Mouse (Mus musculus) midbrain, embryonic 11.5 days (tissue): ENCODE measurements around the gene Hps4. TPM values are rescaled to one million over a fixed set of nuclear protein-coding genes. Genes with fewer than 3 reads are reported as not detected.

ENCODE experiments used
- ATAC-seq: fragments of 200-750 bp; cut with Nextera tagmentation; 2 replicates; pipeline ENCODE4 v1.8.0; 2017; ENCODE audit warnings: moderate TSS enrichment, moderate library complexity; ENCODE audit not compliant: low FRiP score
- DNase-seq: peaks from one replicate; pipeline ENCODE4 v3.0.0; 2015; ENCODE audit warnings: low spot score; ENCODE audit errors: missing footprints
- H3K27ac ChIP-seq: fragments of 300-500 bp; sonication (generic); 2 replicates; pipeline ENCODE4 v1.5.1; 2014; ENCODE audit warnings: low read depth, low read length
- H3K27me3 ChIP-seq: fragments of 300-500 bp; sonication (generic); 2 replicates; pipeline ENCODE4 v1.6.1; 2014; ENCODE audit warnings: mild to moderate bottlenecking, low read length, moderate library complexity, mixed read lengths; ENCODE audit not compliant: control insufficient read depth, insufficient read depth
- H3K36me3 ChIP-seq: fragments of 300-500 bp; sonication (generic); 2 replicates; pipeline ENCODE4 v1.6.1; 2014; ENCODE audit warnings: mild to moderate bottlenecking, low read length, moderate library complexity, mixed read lengths; ENCODE audit not compliant: control insufficient read depth, insufficient read depth
- H3K4me1 ChIP-seq: fragments of 300-500 bp; sonication (generic); 2 replicates; pipeline ENCODE4 v1.6.1; 2014; ENCODE audit warnings: low read length; ENCODE audit not compliant: control insufficient read depth, insufficient read depth
- H3K4me2 ChIP-seq: fragments of 300-500 bp; sonication (generic); 2 replicates; pipeline ENCODE4 v1.6.1; 2014; ENCODE audit warnings: mild to moderate bottlenecking, moderate library complexity
- H3K4me3 ChIP-seq: fragments of 300-500 bp; sonication (generic); 2 replicates; pipeline ENCODE4 v1.5.1; 2014; ENCODE audit warnings: low read depth, low read length
- H3K9ac ChIP-seq: fragments of 300-500 bp; sonication (generic); 2 replicates; pipeline ENCODE4 v1.6.1; 2014; ENCODE audit warnings: low read length
- H3K9me3 ChIP-seq: fragments of 300-500 bp; sonication (generic); 2 replicates; pipeline ENCODE4 v1.6.1; 2016; ENCODE audit warnings: low read length; ENCODE audit not compliant: control insufficient read depth
- whole genome bisulfite sequencing: fragments of 180-500 bp; shearing (Covaris S2); extraction: QIAGEN DNeasy Blood & Tissue Kit; methylation state at CpG from one replicate; pipeline ENCODE4 v1.1.7; 2014; 5-methylcytosine and 5-hydroxymethylcytosine counted together
- polyA plus RNA-seq: library from polyadenylated mRNA; unstranded; fragments of >200 nt; fragmentation: Nextera tagmentation; extraction: Ambion mirVana; gene quantifications from 2 replicates; pipeline ENCODE4 v1.2.1, GENCODE M21; 2014

Gene Hps4
- polyA plus RNA-seq, 1 experiment from 2014 or later, result 31.9 TPM

DNA sequence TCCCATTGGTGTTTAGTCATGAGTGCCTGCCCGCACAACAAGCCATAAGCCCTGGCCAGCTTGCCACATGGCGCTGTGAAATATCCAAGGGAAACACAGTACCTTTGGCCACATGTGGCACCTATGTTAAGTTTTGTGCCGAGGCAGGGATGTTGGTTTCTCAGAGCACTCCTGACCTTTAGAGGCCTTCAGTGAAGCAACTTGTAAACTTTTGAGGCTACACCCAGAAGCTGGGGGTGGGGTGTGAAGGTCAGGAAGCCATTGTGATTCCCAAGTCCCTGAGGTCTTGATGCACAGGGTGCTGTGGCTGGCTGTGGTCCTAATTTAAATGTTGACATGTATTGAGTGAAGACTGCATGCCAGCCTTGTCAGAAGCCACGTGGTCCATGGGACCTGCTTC is 43.5 kb upstream of the Hps4 start:
- Histone ChIP-seq H3K4me1 (peaks cover 10% of the 10 kb centered on the region), H3K27me3 (no peaks in the 10 kb centered on the region), H3K27ac (no peak overlapping the region), H3K9me3 (no peaks in the 10 kb centered on the region), H3K9ac (no peak overlapping the region), H3K36me3 (no peaks in the 10 kb centered on the region), H3K4me2 (no peak overlapping the region), H3K4me3 (no peak overlapping the region)
- no peak for DNase-seq
- WGBS, result 91% methylated on average over 4 of the region's 4 CpGs
- no peak for ATAC-seq

DNA sequence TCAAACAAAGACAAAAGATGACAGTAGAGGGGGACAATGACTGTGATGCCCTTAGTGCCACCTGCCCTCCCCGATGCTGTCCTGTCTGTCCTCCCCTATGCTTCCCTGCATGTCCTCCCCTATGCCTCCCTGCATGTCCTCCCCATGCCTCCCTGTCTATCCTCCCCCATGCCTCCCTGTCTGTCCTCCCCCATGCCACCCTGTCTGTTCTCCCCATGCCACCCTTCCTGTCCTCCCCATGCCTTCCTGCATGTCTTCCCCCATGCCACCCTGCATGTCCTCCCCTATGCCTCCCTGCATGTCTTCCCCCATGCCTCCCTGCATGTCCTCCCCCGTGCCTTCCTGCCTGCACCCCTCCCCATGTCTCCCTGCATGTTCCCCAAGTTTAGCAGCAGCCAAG is 42.8 kb upstream of the Hps4 start:
- Histone ChIP-seq H3K36me3 (no peaks in the 10 kb centered on the region), H3K9ac (no peak overlapping the region), H3K27me3 (no peaks in the 10 kb centered on the region), H3K9me3 (no peaks in the 10 kb centered on the region), H3K4me2 (no peak overlapping the region), H3K4me3 (no peak overlapping the region), H3K27ac (no peak overlapping the region), H3K4me1 (peaks cover 5% of the 10 kb centered on the region)
- DNase-seq (no peak), ATAC-seq (no peak)
- 90% methylated on average over 2 of the region's 2 CpGs for WGBS

DNA sequence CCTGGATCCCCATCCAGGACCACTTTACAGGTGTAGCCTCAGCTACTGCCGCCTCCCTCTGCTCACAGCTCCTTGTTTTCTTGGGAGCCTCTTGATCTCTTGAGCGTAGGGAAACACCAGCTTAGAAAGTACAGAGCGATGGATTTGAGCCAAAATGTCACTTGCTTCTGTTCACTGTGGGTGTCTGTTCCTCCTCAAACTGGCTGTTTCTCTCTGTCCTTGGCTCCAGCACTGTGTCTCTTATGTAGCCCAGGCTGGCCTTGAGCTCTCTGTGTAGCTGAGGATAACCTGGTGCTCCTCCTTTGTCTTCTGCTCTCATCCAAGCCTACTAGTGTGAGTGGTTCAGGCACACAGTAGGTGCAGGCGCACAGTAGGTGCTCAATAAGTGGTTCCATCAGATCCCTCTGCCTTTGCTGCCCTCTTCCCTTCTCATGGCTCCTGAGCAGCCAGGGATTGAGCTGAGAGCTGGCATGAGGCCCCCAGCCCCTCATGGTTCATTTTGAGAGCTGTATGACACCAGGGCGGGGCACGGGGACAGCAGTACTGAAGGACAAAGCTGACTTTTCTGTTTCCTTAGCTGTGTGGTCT is 42.1 kb upstream of the Hps4 start:
- Histone ChIP-seq H3K4me2 (no peak overlapping the region), H3K4me3 (no peak overlapping the region), H3K27ac (no peak overlapping the region), H3K4me1 (no peaks in the 10 kb centered on the region), H3K9me3 (no peaks in the 10 kb centered on the region), H3K9ac (no peak overlapping the region), H3K27me3 (no peaks in the 10 kb centered on the region), H3K36me3 (no peaks in the 10 kb centered on the region)
- WGBS, result 96% methylated on average over 6 of the region's 6 CpGs
- no peak for DNase-seq
- ATAC-seq, result no peak

DNA sequence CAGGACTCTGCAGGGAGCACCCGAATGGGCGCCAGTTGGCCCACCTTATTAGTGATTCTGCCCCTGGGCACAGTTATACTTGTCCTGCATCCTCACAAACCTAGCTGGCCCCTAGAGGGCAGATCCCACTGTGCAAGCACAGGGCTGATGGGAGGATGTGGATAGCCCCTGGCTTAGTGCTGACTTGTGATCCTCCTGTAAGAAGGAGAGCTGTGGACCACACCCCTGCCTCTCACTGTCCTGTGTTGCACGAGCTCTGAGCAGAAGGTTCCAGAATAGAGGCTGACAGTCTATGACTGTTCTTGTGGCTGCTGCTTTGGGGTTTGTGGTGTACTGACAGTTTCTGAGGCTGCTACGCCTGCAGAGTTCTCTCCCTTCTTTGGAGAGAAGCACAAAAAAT is 41.2 kb upstream of the Hps4 start:
- DNase-seq (no peak), ATAC-seq (no peak)
- Histone ChIP-seq H3K9ac (no peak overlapping the region), H3K36me3 (no peaks in the 10 kb centered on the region), H3K9me3 (no peaks in the 10 kb centered on the region), H3K27ac (no peak overlapping the region), H3K4me2 (no peak overlapping the region), H3K4me3 (no peak overlapping the region), H3K4me1 (no peaks in the 10 kb centered on the region), H3K27me3 (no peaks in the 10 kb centered on the region)
- WGBS, result 80% methylated on average over 4 of the region's 4 CpGs

DNA sequence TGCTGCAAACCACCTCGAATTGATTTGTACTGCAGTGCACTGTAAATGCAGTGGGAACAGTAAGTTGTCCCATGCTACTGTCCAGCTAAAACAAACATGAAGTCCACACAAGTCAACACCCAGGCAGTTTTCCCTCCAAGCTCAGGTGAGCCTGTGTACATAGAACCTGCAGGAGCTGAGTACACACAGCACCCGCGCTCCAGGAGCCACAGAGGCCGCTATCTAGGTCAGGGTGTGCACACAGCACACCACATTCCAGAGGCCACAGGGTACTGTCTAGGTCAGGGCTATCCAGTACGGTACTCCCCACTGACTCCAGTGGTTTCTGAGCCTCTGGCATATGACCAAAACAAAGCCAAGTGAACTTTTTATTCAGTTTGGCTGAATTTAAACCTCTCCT is 40.6 kb upstream of the Hps4 start:
- ATAC-seq, result no peak
- 91% methylated on average over 5 of the region's 5 CpGs for WGBS

DNA sequence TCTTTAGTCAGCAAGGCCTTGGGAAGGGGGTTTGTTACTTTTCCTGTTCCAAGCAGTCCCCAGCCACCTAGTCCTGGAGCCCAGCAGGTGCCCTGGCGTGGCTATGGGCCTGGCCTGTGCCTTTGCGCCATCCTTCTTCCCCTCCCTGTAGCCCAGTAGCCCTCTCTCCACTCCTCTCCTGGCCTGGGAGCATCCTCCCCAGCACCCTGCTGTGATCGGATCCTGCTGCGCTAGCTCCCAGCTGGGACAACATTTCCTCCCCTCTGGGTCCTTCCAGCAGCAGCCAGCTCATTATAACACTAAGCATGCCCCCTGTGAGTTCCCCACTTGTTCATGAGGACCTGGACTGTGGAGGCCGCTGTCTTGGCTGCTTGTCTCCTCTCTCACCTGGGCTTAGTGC is 37.0 kb upstream of the Hps4 start:
- Histone ChIP-seq H3K27me3 (no peaks in the 10 kb centered on the region), H3K9me3 (no peaks in the 10 kb centered on the region), H3K36me3 (peaks cover 3% of the 10 kb centered on the region; the same call in 1 of the 2 replicates), H3K4me1 (no peaks in the 10 kb centered on the region), H3K4me3 (no peak overlapping the region), H3K9ac (no peak overlapping the region), H3K27ac (no peak overlapping the region), H3K4me2 (no peak overlapping the region)
- ATAC-seq (no peak), DNase-seq (no peak)
- whole genome bisulfite sequencing, result 53% methylated on average over 5 of the region's 5 CpGs

More for the DNA sequence above, 40.6 kb upstream of the Hps4 start:
- Histone ChIP-seq H3K27me3 (no peaks in the 10 kb centered on the region), H3K9ac (no peak overlapping the region), H3K4me1 (no peaks in the 10 kb centered on the region), H3K27ac (no peak overlapping the region), H3K9me3 (no peaks in the 10 kb centered on the region), H3K4me3 (no peak overlapping the region), H3K4me2 (no peak overlapping the region), H3K36me3 (no peaks in the 10 kb centered on the region)
- no peak for DNase-seq

DNA sequence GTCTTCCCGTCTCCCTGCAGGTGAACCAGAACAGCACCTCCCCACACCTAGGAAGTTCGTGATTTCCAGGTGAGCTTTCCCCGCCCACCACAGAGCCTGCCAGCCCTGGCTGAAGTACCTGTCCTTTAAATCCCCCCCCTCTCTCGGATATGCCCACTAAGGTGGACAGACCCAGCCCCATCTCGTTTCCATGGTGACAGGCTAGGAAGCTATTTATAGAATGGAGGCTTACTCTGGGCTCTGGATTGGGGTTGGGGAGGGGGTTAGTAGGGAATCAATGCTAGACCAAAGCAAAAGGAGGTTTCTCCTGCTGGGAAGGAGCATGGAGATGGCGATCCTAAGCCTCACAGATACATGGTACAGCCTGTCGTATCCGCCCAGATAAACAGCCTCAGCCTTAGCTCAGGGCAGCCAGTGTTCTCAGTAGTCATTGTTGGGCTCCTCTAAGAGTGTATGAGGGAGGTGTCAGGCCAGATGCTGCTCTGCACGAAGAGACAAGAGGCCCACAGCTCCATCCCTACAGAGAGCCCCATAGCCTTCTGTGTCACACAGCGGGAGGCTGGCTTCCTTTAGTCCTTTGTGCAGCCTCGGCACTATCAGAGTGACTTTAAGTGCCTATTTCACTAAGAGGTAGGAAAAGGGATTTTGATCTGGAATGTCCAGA is 29.5 kb upstream of the Hps4 start:
- H3K9me3 ChIP-seq, result no peaks in the 10 kb centered on the region
- DNase-seq, result no peak
- WGBS, result 61% methylated on average over 11 of the region's 11 CpGs

DNA sequence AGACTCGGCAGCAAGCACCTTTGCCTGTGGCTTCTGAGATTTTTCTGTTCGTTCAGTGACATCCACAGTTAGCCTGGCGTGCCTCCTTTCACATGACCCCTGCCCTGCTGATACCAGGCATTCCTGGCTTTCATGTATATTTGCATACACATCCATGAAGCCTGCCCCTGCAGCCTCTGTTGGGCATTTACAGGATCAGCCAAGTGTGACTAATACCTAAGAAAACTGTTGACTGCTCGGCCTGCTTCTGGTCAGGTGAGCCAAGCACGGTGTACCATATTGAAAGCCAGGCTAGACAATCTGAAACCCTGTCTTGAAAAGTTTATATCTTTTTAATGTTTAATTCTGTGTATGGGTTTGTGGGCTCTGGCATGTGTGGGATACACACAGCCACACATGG is 26.4 kb upstream of the Hps4 start:
- WGBS, result 60% methylated on average over 5 of the region's 5 CpGs
- H3K27ac ChIP-seq, result no peak overlapping the region
- H3K4me2 ChIP-seq, result no peak overlapping the region
- H3K4me1 ChIP-seq, result no peaks in the 10 kb centered on the region; the same call in 1 of the 2 replicates
- no peaks in the 10 kb centered on the region for H3K36me3 ChIP-seq
- ATAC-seq (no peak), DNase-seq (no peak)
- H3K27me3 ChIP-seq, result no peaks in the 10 kb centered on the region
- no peak overlapping the region for H3K9ac ChIP-seq
- H3K4me3 ChIP-seq, result no peak overlapping the region
- no peaks in the 10 kb centered on the region for H3K9me3 ChIP-seq

More for the DNA sequence above, 29.5 kb upstream of the Hps4 start:
- Histone ChIP-seq H3K4me1 (no peaks in the 10 kb centered on the region; the same call in 1 of the 2 replicates), H3K4me2 (no peak overlapping the region), H3K27me3 (no peaks in the 10 kb centered on the region), H3K4me3 (no peak overlapping the region), H3K9ac (no peak overlapping the region), H3K36me3 (no peaks in the 10 kb centered on the region), H3K27ac (no peak overlapping the region)
- ATAC-seq, result no peak

DNA sequence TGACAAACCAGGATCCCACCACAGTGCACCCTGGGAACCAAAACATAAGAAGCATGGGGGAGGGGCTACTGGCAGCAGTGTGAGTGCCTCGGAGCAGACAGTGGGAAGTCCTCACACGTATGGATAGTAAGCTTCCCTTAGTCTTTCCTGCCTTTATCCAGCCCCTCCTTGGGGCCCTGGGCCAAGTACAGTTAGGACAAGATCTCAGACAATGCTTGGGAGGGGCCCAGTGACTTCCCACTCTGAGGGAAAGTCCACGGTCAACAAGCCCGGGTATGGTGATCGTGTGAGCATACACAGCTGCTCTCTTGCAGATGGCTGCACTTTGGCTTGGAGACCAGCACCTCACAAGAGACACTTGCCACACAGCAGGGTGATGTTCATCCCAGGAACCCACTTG is 25.6 kb upstream of the Hps4 start:
- H3K36me3 ChIP-seq, result no peaks in the 10 kb centered on the region
- H3K4me1 ChIP-seq, result no peaks in the 10 kb centered on the region; the same call in 1 of the 2 replicates
- H3K9me3 ChIP-seq, result no peaks in the 10 kb centered on the region
- H3K27me3 ChIP-seq, result no peaks in the 10 kb centered on the region
- WGBS, result 64% methylated on average over 5 of the region's 5 CpGs
- no peak for ATAC-seq
- no peak for DNase-seq
- no peak overlapping the region for H3K4me3 ChIP-seq
- H3K4me2 ChIP-seq, result no peak overlapping the region
- H3K9ac ChIP-seq, result no peak overlapping the region
- no peak overlapping the region for H3K27ac ChIP-seq
